Mouse (Mus musculus) B cell, adult 2 months (primary cell): Measurements from ENCODE around the gene Far2.
A peak's percentile ranks its signal among the peaks of the same experiment; 100 is the strongest.
"Not testable (repeated sequence)": the region's sequence is repeated elsewhere in the genome, so short reads cannot be mapped to it uniquely, and the experiment has no call there.

Experiments used
- DNase-seq, 2 experiments: peaks; one replicate each; pipeline ENCODE4 v3.0.0; 2022

Far2 gene

GRCm38 (mm10) chr6:148120703-148121102 lies 73.6 kb downstream of the Far2 start:
- DNase-seq, result no peak

- not testable (repeated sequence) for DNase-seq
Observed at GRCm38 (mm10) chr6:148126851-148127250, 79.8 kb downstream of the Far2 start.

GRCm38 (mm10) chr6:148132314-148132713 lies 85.3 kb downstream of the Far2 start:
- DNase-seq, result no peak

GRCm38 (mm10) chr6:148133536-148133935 lies 86.5 kb downstream of the Far2 start:
- no peak for DNase-seq

GRCm38 (mm10) chr6:148135769-148136382 lies 88.8 kb downstream of the Far2 start:
- peak; percentile 31 to 35 for DNase-seq

- no peak for DNase-seq
Observed at GRCm38 (mm10) chr6:148139288-148139995, 92.4 kb downstream of the Far2 start.

GRCm38 (mm10) chr6:148141874-148142273 lies 94.8 kb downstream of the Far2 start:
- no peak for DNase-seq

GRCm38 (mm10) chr6:148142421-148142820 lies 95.4 kb downstream of the Far2 start:
- no peak for DNase-seq

- DNase-seq, result not testable (repeated sequence)
Observed at GRCm38 (mm10) chr6:148152305-148152704, 105.2 kb downstream of the Far2 start.

GRCm38 (mm10) chr6:148172904-148173303 lies 125.8 kb downstream of the Far2 start:
- no peak for DNase-seq

GRCm38 (mm10) chr6:148185694-148186093 lies 138.6 kb downstream of the Far2 start:
- DNase-seq, result no peak

DNA sequence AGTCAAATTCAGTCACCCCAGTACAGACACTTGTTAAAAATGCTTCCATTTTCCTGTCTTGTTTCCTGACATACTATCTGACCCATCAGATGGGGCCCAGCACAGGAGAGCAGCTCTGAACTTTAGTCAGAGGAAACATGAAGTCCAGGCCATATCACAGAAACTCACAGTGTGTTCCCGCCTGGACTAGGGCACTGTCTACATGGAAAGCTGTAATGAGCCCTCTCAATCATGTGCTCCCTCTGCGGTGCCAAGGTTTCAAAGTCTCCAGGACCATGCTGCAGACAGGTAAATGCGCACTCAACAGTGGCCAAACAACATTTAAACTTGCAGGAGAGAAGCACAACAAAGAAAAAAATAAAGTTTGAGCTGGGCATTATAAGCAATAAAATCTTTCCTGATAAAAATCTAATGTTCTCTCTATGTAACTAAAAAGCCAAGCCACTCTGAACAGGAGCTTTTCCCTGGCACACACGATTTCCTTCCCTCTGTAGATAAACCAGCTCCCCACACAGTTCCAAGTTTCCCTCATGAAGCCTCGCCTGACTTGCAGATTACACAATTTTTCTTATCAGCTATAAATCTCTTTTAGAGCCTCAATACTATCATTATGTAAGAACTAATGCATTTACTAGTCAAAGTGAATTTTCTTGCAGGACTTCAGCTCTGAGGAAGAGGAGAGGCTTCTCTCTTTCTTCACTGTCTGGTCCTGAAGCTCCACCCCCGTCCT lies 147.1 kb downstream of the Far2 start:
- DNase-seq, result no peak

DNA sequence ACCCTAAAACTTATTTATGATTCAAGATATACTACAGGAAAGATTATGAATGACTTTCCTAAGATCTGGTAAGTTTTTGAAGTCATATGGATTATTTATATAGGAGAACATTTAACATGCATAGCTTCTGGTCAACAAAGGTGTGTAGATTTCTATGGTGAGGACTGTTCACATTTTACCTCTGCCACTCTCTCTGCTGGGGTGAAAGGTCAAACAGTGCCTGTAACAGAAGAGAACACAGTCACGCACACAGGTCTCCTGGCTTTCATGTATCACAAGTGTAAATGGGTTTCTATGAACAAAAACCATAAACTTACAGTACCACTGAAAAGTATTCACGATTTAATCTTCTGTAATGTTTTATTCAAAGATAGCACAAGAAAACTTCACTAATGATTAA lies 152.1 kb downstream of the Far2 start:
- DNase-seq, result no peak

GRCm38 (mm10) chr6:148199729-148200128 lies 152.7 kb downstream of the Far2 start:
- no peak for DNase-seq

- no peak for DNase-seq
Observed at GRCm38 (mm10) chr6:148205134-148205533, 158.1 kb downstream of the Far2 start.

- no peak for DNase-seq
Observed at GRCm38 (mm10) chr6:148207522-148207921, 160.5 kb downstream of the Far2 start.

- no peak for DNase-seq
Observed at GRCm38 (mm10) chr6:148211391-148211876, 164.4 kb downstream of the Far2 start.

- DNase-seq, result peak; percentile 93 to 96
Observed at GRCm38 (mm10) chr6:148211897-148212680, 165.0 kb downstream of the Far2 start, which contains the start of gene Ergic2. Ergic2 (minus strand) TSS chr6:148212374.

DNA sequence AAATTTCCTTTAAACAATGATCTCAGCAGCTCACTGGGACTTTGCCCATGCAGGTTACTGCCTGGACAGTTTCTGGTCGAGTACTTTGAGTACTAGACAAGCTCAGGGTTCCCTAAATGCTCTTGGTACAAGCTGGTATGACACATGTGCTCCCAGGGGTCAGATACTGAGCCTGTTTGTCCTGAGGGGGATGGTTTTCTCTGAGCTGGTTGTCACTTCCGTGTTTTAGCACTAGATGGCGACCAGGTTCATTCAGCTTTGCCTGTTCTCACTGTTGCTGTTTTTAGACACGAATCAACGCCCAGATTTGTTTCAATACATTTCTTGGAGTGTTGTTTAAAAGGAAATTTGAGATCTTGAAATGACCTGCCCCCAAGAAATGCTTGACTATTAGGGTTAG lies 167.7 kb downstream of the Far2 start:
- peak; percentile 64 to 68 for DNase-seq

- DNase-seq, result peak in 1 of 2 experiments; percentile 4
Observed at GRCm38 (mm10) chr6:148216752-148217151, 169.7 kb downstream of the Far2 start.

DNA sequence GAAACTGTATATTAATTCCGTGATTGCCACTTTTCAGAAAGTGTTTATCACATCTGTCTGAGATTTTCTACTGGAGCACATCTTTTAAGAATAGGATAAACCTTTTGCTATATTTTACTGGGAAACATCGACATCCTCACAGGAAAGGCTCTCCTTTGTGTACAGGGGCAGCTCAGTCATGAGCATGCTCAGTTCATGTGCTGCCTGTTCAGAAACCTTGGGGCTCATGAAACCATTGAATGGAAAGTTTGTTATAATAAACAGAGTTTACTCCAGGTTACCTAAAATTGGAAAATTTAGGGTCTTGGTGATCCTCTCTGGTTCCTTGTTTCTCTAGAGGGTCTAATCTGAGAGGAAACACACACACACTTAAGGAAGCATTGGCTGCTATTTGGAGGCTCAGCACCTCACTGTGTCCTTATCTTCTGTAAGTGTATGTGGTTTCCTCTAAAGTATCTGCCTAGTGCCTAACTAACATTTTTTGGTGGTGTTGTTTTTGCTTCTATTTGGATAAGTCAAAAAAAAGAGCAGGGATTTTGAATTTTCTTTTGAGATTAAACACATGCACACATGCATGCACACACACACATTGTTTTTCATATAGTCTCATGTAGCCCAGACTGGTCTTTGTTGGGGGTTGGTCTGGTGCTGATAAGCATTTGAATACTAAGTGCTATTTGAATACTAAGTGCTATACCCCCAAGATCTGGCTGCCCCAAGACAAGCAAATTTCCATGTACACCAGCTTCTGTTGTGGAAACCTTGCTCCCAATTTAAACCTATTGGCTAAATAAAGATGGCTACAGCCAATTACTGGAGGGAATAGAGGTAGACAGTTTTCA lies 171.4 kb downstream of the Far2 start:
- DNase-seq, result no peak

- DNase-seq, result no peak
Observed at GRCm38 (mm10) chr6:148222686-148223085, 175.6 kb downstream of the Far2 start.
